Mouse (Mus musculus): Measurements from ENCODE around the gene Capn11. TPM values are rescaled to one million over a fixed set of nuclear protein-coding genes. Genes with fewer than 3 reads are reported as not detected.

Gene Capn11
- polyA plus RNA-seq, 1 experiment from 2014 or later = 0.84 TPM

DNA sequence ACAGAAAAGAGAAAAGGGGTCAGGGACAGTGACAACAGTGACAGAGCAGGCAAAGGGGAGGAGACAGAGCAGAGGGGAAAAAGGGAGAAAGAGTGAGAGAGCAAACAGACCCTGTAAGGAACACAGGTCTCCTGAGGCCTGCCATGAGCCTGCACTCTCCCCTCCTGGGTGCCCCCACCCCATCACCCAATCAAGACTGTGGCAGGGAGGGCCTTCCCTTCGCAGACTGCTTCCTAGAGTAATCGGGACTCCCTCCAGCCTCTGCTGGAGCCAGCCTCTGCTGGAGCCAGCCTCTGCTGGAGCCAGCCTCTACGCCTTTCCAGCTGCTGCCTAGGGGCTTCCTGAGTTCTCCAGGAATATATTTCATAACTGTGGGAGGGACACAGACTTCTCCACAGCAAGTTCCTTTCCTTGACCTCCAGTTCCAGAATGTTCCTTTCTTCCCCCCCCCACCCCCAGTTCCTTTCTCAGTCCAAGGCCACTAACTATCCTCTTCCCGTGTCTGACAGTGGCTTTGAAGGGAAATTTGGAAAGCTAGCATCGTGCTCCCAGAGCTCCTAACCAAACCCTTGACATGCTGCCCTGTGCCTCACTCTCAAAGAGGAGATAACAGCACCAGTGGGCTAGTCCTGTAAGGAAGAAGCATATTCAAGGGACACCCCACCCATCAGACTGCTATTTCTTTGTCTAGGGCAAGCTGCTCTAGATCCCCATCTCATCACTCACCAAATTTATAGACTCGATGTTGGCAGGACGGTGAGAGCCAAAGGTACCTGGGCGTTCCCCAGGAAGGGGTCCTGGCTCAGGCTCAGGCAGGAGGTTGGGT lies 66.3 kb downstream of the Capn11 start:
- peak overlapping the region; percentile 68 for H3K9ac ChIP-seq (ENCODE audit: low read length)
- 40% methylated on average over 8 of the region's 8 CpGs for WGBS
- H3K9me3 ChIP-seq (replicated peaks; ENCODE audit: control insufficient read depth, low read length) = no peaks in the 10 kb centered on the region
- peaks cover 19% of the 10 kb centered on the region for H3K36me3 ChIP-seq (ENCODE audit: control insufficient read depth, insufficient read depth)
- H3K27me3 ChIP-seq (ENCODE audit: control insufficient read depth, insufficient read depth, low read length) = no peaks in the 10 kb centered on the region
- peaks cover 56% of the 10 kb centered on the region for H3K4me1 ChIP-seq (ENCODE audit: control insufficient read depth, insufficient read depth, low read length)
- H3K27ac ChIP-seq (ENCODE audit: low read length) = peak overlapping the region; percentile 86
- peak overlapping the region; percentile 100 for H3K4me2 ChIP-seq (ENCODE audit: low read depth, low read length)
- ATAC-seq (replicated peaks; ENCODE audit: extremely low read depth, insufficient read depth, low FRiP score) = no peak
- peak overlapping the region; percentile 80 for H3K4me3 ChIP-seq (ENCODE audit: low read length)

DNA sequence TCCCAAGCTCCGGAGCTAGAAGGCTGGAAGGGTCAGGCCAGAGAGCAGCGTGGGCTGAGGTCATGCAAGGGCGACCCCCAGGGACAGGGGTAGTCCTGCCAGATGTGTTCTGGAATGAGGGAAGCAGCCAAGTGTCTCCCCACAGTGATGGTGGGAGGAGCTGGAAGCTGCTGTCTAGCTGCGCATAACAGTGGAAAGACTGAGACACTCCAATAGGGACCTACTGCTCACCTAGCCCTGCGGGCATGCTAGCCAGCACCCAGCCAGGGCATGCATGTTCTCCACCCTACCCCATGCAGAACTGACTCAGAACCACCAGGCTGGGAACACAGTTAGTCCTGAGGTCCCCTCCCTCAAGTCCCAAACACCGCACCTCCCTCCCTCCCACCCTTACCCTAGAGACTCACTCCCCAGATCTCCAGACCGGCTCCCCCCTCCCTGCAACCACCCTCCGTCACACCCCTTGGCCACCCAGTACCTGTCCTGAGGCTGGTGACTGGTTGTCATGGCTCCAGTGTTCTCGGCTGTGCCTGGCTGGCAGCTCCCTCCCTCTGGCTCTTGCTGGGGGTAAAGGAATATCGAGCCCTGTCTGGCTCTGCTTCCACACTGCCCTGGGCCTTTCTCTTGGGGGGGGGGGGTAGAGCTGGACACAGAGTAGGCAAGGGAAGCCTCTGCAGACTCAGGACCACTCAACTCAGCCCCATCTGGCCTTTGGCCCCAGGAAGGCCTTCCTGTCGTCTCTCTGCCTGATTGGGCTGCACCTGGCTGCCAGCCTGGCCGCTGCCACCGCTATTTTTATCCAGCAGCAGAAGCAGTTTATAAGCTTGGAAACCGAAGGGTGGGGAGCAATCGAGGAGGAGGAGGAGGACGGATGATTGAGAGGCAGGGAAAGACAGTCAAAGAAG lies 67.2 kb downstream of the Capn11 start:
- Histone ChIP-seq H3K9ac (ENCODE audit: low read length) (peak overlapping the region; percentile 68), H3K4me1 (ENCODE audit: control insufficient read depth, insufficient read depth, low read length) (peaks cover 54% of the 10 kb centered on the region), H3K27me3 (ENCODE audit: control insufficient read depth, insufficient read depth, low read length) (no peaks in the 10 kb centered on the region), H3K9me3 (replicated peaks; ENCODE audit: control insufficient read depth, low read length) (no peaks in the 10 kb centered on the region), H3K4me3 (ENCODE audit: low read length) (peak overlapping the region; percentile 29), H3K36me3 (ENCODE audit: control insufficient read depth, insufficient read depth) (peaks cover 25% of the 10 kb centered on the region), H3K4me2 (ENCODE audit: low read depth, low read length) (peak overlapping the region; percentile 100), H3K27ac (ENCODE audit: low read length) (peak overlapping the region; percentile 86)
- WGBS = 35% methylated on average over 16 of the region's 16 CpGs
- ATAC-seq (replicated peaks; ENCODE audit: extremely low read depth, insufficient read depth, low FRiP score) = peak; percentile 6; the same call in 1 of the 2 replicates

DNA sequence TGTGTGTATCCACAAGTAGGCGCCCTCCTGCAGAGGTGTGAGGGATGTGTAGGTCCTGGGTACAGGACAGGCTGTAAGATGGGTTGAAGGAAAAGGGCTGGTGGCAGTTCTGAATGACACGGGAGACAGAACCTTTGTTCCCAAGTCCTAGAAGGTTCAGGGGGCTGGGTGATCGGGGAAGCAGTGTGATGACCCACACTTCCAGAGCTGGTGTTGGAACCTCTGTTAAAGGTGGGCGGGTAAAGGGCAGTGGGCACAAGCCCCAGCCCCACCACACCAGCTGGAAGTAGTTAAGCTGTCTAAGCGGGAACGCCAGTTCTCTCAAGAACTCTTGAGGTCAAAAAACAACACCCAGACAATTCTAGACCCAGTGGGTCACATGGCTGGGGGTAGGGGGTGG lies 68.7 kb downstream of the Capn11 start:
- H3K36me3 ChIP-seq (ENCODE audit: control insufficient read depth, insufficient read depth) = peaks cover 33% of the 10 kb centered on the region
- H3K4me1 ChIP-seq (ENCODE audit: control insufficient read depth, insufficient read depth, low read length) = peaks cover 48% of the 10 kb centered on the region
- no peak overlapping the region for H3K4me2 ChIP-seq (ENCODE audit: low read depth, low read length)
- H3K4me3 ChIP-seq (ENCODE audit: low read length) = no peak overlapping the region
- ATAC-seq (replicated peaks; ENCODE audit: extremely low read depth, insufficient read depth, low FRiP score) = no peak
- no peaks in the 10 kb centered on the region for H3K27me3 ChIP-seq (ENCODE audit: control insufficient read depth, insufficient read depth, low read length)
- peaks cover 5% of the 10 kb centered on the region for H3K9me3 ChIP-seq (replicated peaks; ENCODE audit: control insufficient read depth, low read length)
- no peak overlapping the region for H3K27ac ChIP-seq (ENCODE audit: low read length)
- no peak overlapping the region for H3K9ac ChIP-seq (ENCODE audit: low read length)
- WGBS = 84% methylated on average over 6 of the region's 6 CpGs

DNA sequence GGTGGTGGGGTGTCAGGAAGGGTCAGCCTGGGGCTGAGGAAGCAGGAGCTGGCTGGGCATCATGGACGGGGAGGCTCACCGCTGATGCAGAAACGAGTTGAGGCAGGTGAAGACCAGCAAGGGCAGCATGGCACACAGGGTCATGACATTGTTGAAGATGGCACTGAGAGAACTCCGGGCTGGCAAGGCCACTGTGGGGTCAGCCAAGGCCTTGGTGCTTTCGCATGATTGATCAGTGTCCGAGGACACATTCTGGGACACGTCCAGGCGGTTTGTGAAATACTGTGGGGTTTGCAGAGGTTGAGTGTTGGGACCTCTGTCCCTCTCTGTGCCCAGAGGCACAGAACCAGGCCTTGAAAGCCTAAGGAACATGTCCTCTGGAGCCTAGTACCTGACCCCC lies 69.3 kb downstream of the Capn11 start:
- H3K9me3 ChIP-seq (replicated peaks; ENCODE audit: control insufficient read depth, low read length) = peaks cover 5% of the 10 kb centered on the region
- ATAC-seq (replicated peaks; ENCODE audit: extremely low read depth, insufficient read depth, low FRiP score) = no peak
- no peak overlapping the region for H3K9ac ChIP-seq (ENCODE audit: low read length)
- H3K4me2 ChIP-seq (ENCODE audit: low read depth, low read length) = no peak overlapping the region
- no peaks in the 10 kb centered on the region for H3K27me3 ChIP-seq (ENCODE audit: control insufficient read depth, insufficient read depth, low read length)
- H3K4me1 ChIP-seq (ENCODE audit: control insufficient read depth, insufficient read depth, low read length) = peaks cover 50% of the 10 kb centered on the region
- H3K4me3 ChIP-seq (ENCODE audit: low read length) = no peak overlapping the region
- no peak overlapping the region for H3K27ac ChIP-seq (ENCODE audit: low read length)
- peaks cover 33% of the 10 kb centered on the region for H3K36me3 ChIP-seq (ENCODE audit: control insufficient read depth, insufficient read depth)
- WGBS = 91% methylated on average over 8 of the region's 8 CpGs

DNA sequence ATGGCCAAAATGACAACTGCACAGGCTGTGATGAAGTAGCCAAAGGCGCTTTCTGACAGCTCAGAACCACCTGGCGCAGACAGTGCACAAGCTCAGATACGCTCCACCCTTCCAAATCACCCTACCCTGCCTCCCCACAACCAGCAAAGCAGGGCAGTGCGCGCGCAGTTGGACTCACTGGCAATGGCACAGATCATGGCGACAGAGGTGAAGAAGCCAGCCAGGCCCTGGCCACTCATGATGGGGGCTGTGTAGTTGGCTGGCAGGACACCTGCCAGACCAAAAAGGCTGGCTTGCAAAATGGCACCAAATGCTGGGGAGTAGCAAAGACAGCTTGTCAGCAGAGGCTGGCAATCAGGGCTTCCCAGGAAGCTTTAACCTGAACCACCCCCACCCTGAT lies 69.9 kb downstream of the Capn11 start:
- WGBS = 96% methylated on average over 7 of the region's 7 CpGs
- H3K4me3 ChIP-seq (ENCODE audit: low read length) = no peak overlapping the region
- H3K9me3 ChIP-seq (replicated peaks; ENCODE audit: control insufficient read depth, low read length) = peaks cover 5% of the 10 kb centered on the region
- no peaks in the 10 kb centered on the region for H3K27me3 ChIP-seq (ENCODE audit: control insufficient read depth, insufficient read depth, low read length)
- peaks cover 49% of the 10 kb centered on the region for H3K4me1 ChIP-seq (ENCODE audit: control insufficient read depth, insufficient read depth, low read length)
- no peak for ATAC-seq (replicated peaks; ENCODE audit: extremely low read depth, insufficient read depth, low FRiP score)
- peaks cover 33% of the 10 kb centered on the region for H3K36me3 ChIP-seq (ENCODE audit: control insufficient read depth, insufficient read depth)
- no peak overlapping the region for H3K4me2 ChIP-seq (ENCODE audit: low read depth, low read length)
- no peak overlapping the region for H3K9ac ChIP-seq (ENCODE audit: low read length)
- H3K27ac ChIP-seq (ENCODE audit: low read length) = no peak overlapping the region

DNA sequence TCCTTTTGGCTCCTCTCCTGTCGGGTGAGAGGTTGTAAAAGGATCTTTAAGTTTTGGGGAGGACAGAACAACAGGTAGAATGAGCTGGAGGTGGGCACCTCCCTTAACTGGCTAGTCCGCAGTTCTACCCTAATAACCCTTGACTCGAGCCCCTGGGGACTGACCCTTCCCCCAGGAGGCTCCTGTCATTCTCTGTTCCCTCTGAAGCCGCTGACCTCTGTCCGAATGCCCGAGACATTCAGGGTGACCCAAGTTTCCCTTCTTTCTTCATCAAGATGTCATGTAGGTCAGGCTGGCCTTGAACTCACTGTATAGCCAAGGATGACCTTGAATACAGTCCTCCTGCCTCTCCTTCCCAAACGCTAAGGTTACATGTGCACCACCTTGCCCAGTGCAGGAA lies 70.8 kb downstream of the Capn11 start:
- H3K9ac ChIP-seq (ENCODE audit: low read length) = no peak overlapping the region
- peaks cover 5% of the 10 kb centered on the region for H3K9me3 ChIP-seq (replicated peaks; ENCODE audit: control insufficient read depth, low read length)
- no peak for ATAC-seq (replicated peaks; ENCODE audit: extremely low read depth, insufficient read depth, low FRiP score)
- no peak overlapping the region for H3K27ac ChIP-seq (ENCODE audit: low read length)
- H3K4me3 ChIP-seq (ENCODE audit: low read length) = no peak overlapping the region
- H3K4me2 ChIP-seq (ENCODE audit: low read depth, low read length) = no peak overlapping the region
- peaks cover 33% of the 10 kb centered on the region for H3K36me3 ChIP-seq (ENCODE audit: control insufficient read depth, insufficient read depth)
- 82% methylated on average over 7 of the region's 7 CpGs for WGBS
- no peaks in the 10 kb centered on the region for H3K27me3 ChIP-seq (ENCODE audit: control insufficient read depth, insufficient read depth, low read length)
- peaks cover 47% of the 10 kb centered on the region for H3K4me1 ChIP-seq (ENCODE audit: control insufficient read depth, insufficient read depth, low read length)

DNA sequence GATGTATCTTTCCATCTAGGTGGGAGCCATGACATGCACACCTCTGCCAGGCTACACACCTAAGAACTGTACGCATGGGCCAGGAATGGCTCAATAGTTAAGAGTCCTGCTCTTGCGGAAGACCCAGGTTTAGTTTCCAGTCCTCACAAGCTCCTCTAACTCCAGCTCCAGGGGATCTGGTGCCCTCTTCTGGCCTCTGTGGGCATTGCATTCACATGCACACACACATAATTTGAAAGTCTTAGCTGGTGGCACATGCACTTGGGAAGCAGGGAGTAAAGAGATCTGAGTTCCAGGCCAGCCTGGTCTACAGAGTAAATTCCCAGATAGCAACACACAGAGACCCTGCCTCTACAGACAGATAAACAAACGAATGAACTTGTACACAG lies 72.7 kb downstream of the Capn11 start:
- no peak overlapping the region for H3K9ac ChIP-seq (ENCODE audit: low read length)
- H3K9me3 ChIP-seq (replicated peaks; ENCODE audit: control insufficient read depth, low read length) = peaks cover 5% of the 10 kb centered on the region
- H3K27ac ChIP-seq (ENCODE audit: low read length) = peak overlapping the region; percentile 93; the same call in 1 of the 2 replicates
- no peak overlapping the region for H3K4me3 ChIP-seq (ENCODE audit: low read length)
- no peak overlapping the region for H3K4me2 ChIP-seq (ENCODE audit: low read depth, low read length)
- ATAC-seq (replicated peaks; ENCODE audit: extremely low read depth, insufficient read depth, low FRiP score) = no peak
- no peaks in the 10 kb centered on the region for H3K27me3 ChIP-seq (ENCODE audit: control insufficient read depth, insufficient read depth, low read length)
- WGBS = 96% methylated on average over 3 of the region's 3 CpGs
- H3K4me1 ChIP-seq (ENCODE audit: control insufficient read depth, insufficient read depth, low read length) = peaks cover 36% of the 10 kb centered on the region
- peaks cover 33% of the 10 kb centered on the region for H3K36me3 ChIP-seq (ENCODE audit: control insufficient read depth, insufficient read depth)

DNA sequence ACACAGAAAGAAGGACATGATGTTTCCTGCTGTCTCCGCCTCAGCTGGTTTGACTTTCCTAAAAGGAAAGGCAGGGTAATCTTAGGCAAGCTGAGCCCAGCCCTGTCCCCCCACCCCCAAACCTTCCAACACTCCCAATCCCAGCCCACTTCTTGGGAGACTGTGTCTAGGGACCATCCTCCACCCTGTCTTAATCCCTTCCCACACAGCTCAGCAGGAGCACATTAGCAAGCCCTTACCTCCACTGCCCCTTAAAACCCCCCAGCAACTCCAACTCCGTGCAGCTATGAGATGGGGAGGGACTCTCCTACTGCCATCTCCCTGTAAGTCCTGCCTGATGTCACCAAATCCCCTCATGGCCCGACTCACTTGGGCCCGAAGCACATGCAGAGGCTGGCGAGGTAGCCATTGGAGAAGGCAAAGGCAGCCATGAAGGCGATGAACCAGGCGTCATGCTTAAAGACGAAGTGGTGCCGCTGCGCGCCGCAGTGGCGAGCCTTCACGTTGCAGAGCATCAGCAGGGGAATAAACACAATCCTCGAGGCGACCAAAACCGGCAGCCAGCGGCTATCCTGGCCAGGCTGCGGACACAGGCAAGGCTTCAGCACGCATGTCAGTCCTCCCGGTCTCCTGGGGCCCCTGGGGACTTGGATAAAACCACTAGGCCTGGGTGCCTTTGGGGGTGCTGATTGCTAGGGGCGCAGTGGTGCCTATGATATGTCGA lies 73.2 kb downstream of the Capn11 start:
- peak overlapping the region; percentile 58 for H3K9ac ChIP-seq (ENCODE audit: low read length)
- peaks cover 5% of the 10 kb centered on the region for H3K9me3 ChIP-seq (replicated peaks; ENCODE audit: control insufficient read depth, low read length)
- peaks cover 34% of the 10 kb centered on the region for H3K4me1 ChIP-seq (ENCODE audit: control insufficient read depth, insufficient read depth, low read length)
- H3K27me3 ChIP-seq (ENCODE audit: control insufficient read depth, insufficient read depth, low read length) = no peaks in the 10 kb centered on the region
- no peak for ATAC-seq (replicated peaks; ENCODE audit: extremely low read depth, insufficient read depth, low FRiP score)
- peak overlapping the region; percentile 93 for H3K27ac ChIP-seq (ENCODE audit: low read length)
- H3K4me3 ChIP-seq (ENCODE audit: low read length) = no peak overlapping the region
- H3K4me2 ChIP-seq (ENCODE audit: low read depth, low read length) = no peak overlapping the region; the same call in 1 of the 2 replicates
- H3K36me3 ChIP-seq (ENCODE audit: control insufficient read depth, insufficient read depth) = peaks cover 31% of the 10 kb centered on the region
- 59% methylated on average over 23 of the region's 23 CpGs for WGBS

Data from heart, embryonic 16.5 days (tissue).